Mouse (Mus musculus) adrenal gland, postnatal 10 days (tissue): ENCODE measurements around the gene Spats2. TPM values are rescaled to one million over a fixed set of nuclear protein-coding genes. Genes with fewer than 3 reads are reported as not detected.
A peak's percentile ranks its signal among the peaks of the same experiment; 100 is the strongest.
"Not testable (repeated sequence)": the region's sequence is repeated elsewhere in the genome, so short reads cannot be mapped to it uniquely, and the experiment has no call there.

Experiments
- DNase-seq: peaks from one replicate; pipeline ENCODE4 v3.0.0; 2021; ENCODE audit warnings: mixed read lengths
- long read RNA-seq, 2 experiments: library from polyadenylated mRNA; stranded (forward); transcript quantifications; one replicate each; pipeline ENCODE4 v2.0.0; 2021
- total RNA-seq, 2 experiments: library from RNA; stranded (reverse); gene quantifications; 2 replicates each; pipeline ENCODE4 v1.2.3; 2021

The Spats2 gene
- 10 to 100 TPM; 19.2 to 21.5 TPM for total RNA-seq
- long read RNA-seq, experiment 1, transcript Spats2-201 (13 exons, 3,096 nt), result major isoform, 25 of 38 reads
- long read RNA-seq, experiment 1, partial matches to known transcripts, result 11 of 38 reads
- long read RNA-seq, experiment 1, other reads (novel, unspliced or antisense), result 2 of 38 reads
- long read RNA-seq, experiment 2, transcript Spats2-201 (13 exons, 3,096 nt), result major isoform, 12 of 16 reads
- long read RNA-seq, experiment 2, partial matches to known transcripts, result 1 of 16 reads
- long read RNA-seq, experiment 2, other reads (novel, unspliced or antisense), result 3 of 16 reads

- DNase-seq, result no peak
Measured at GRCm38 (mm10) chr15:99125711-99126080, at the start of gene Spats2. TSS of gene Spats2 (plus strand) at chr15:99125916.

GRCm38 (mm10) chr15:99076011-99076410 lies 49.7 kb upstream of the Spats2 start:
- not testable (repeated sequence) for DNase-seq

- DNase-seq, result no peak
Measured at GRCm38 (mm10) chr15:99078181-99078910, 47.4 kb upstream of the Spats2 start.

GRCm38 (mm10) chr15:99079804-99080203 lies 45.9 kb upstream of the Spats2 start:
- no peak for DNase-seq

- no peak for DNase-seq
Measured at GRCm38 (mm10) chr15:99082322-99082721, 43.4 kb upstream of the Spats2 start.

- DNase-seq, result no peak
Measured at GRCm38 (mm10) chr15:99082840-99083239, 42.9 kb upstream of the Spats2 start.

GRCm38 (mm10) chr15:99083258-99083657 lies 42.5 kb upstream of the Spats2 start:
- DNase-seq, result peak; percentile 72

GRCm38 (mm10) chr15:99083867-99084557 lies 41.7 kb upstream of the Spats2 start:
- no peak for DNase-seq

GRCm38 (mm10) chr15:99084618-99085017 lies 41.1 kb upstream of the Spats2 start:
- DNase-seq, result no peak

- DNase-seq, result no peak
Measured at GRCm38 (mm10) chr15:99085997-99086396, 39.7 kb upstream of the Spats2 start.

- peak; percentile 67 for DNase-seq
Measured at GRCm38 (mm10) chr15:99087253-99088075, 38.3 kb upstream of the Spats2 start, which contains the start of gene C1ql4. TSS of gene C1ql4 (minus strand) at chr15:99087817.

GRCm38 (mm10) chr15:99088292-99088691 lies 37.4 kb upstream of the Spats2 start:
- DNase-seq, result peak; percentile 94

GRCm38 (mm10) chr15:99089069-99089468 lies 36.6 kb upstream of the Spats2 start:
- DNase-seq, result peak; percentile 37

- DNase-seq, result no peak
Measured at GRCm38 (mm10) chr15:99092870-99093269, 32.8 kb upstream of the Spats2 start, which contains the start of gene Dnajc22. TSS of gene Dnajc22 (plus strand) at chr15:99093170.

GRCm38 (mm10) chr15:99093291-99094258 lies 32.1 kb upstream of the Spats2 start:
- DNase-seq, result peak; percentile 29

- no peak for DNase-seq
Measured at GRCm38 (mm10) chr15:99094631-99095270, 31.0 kb upstream of the Spats2 start.

GRCm38 (mm10) chr15:99095356-99095755 lies 30.4 kb upstream of the Spats2 start:
- DNase-seq, result no peak

GRCm38 (mm10) chr15:99096061-99096793 lies 29.5 kb upstream of the Spats2 start:
- peak; percentile 14 for DNase-seq

- peak; percentile 57 for DNase-seq
Measured at GRCm38 (mm10) chr15:99096831-99097500, 28.8 kb upstream of the Spats2 start.
